Comparison of ENCODE assay signal across 8 mouse cellular contexts in genomic region chr13:112463868-112464625, GRCm38 (mm10). TPM values are rescaled to one million over a fixed set of nuclear protein-coding genes. Genes with fewer than 3 reads are reported as not detected.
DNase-seq lines count a peak whose midpoint lies in the region; ATAC-seq and TF ChIP-seq lines count a peak whose summit lies in the region.

TSS of gene Il6st (plus strand) at chr13:112464070.

- no peaks in the 10 kb centered on the region for H3K9me3 ChIP-seq in ES-E14 (ENCODE audit: control insufficient read depth, insufficient read depth, low read depth, low read length)
- no peaks in the 10 kb centered on the region for H3K9me3 ChIP-seq in forebrain, embryonic 16.5 days (ENCODE audit: control insufficient read depth, low read length)
- no peaks in the 10 kb centered on the region for H3K9me3 ChIP-seq in lung, embryonic 14.5 days (ENCODE audit: low read depth, low read length)

- H3K4me3 ChIP-seq in ES-E14 (ENCODE audit: insufficient read depth in 1 of 2, low read depth in 1 of 2, low read length in 2 of 2, poor library complexity in 1 of 2, severe bottlenecking in 1 of 2), result peak within 1 kb of the TSS; percentile 90 to 99
- peak within 1 kb of the TSS; percentile 87 for H3K4me3 ChIP-seq in forebrain, embryonic 16.5 days (replicated peaks; ENCODE audit: low read length)
- H3K4me3 ChIP-seq in layer of hippocampus, adult 2 months, result peak within 1 kb of the TSS; percentile 91
- peak within 1 kb of the TSS; percentile 87 for H3K4me3 ChIP-seq in lung, embryonic 14.5 days (ENCODE audit: low read depth, low read length)
- peak within 1 kb of the TSS; percentile 70 for H3K4me3 ChIP-seq in olfactory bulb, adult 2 months (ENCODE audit: insufficient read depth, low read depth, low read length)
- peak within 1 kb of the TSS; percentile 60 for H3K4me3 ChIP-seq in thymus, adult 2 months (ENCODE audit: control insufficient read depth, insufficient read depth, low read length)

- peak; percentile 77 for TF ChIP-seq POLR2A in olfactory bulb, adult 2 months (IDR thresholded peaks at IDR 0.05; ENCODE audit: insufficient read depth, low read depth, low read length)
- TF ChIP-seq POLR2A in thymus, adult 2 months (IDR thresholded peaks at IDR 0.05; ENCODE audit: control insufficient read depth, extremely low read depth, insufficient read depth, low read length, poor library complexity), result peak; percentile 69

- in situ Hi-C loops in ES-E14 (cut with MboI; ENCODE audit: low sequenced_read_pairs in 2 of 2, unreplicated experiment in 2 of 2), result no loop called here

- peak within 1 kb of the TSS; percentile 84 for H3K27ac ChIP-seq in ES-E14 (ENCODE audit: insufficient read depth, low read depth, low read length, poor library complexity, severe bottlenecking)
- peak within 1 kb of the TSS; percentile 26 for H3K27ac ChIP-seq in forebrain, embryonic 16.5 days (ENCODE audit: low read length)
- peak within 1 kb of the TSS; percentile 92 for H3K27ac ChIP-seq in layer of hippocampus, adult 2 months
- peak within 1 kb of the TSS; percentile 91 for H3K27ac ChIP-seq in lung, embryonic 14.5 days (ENCODE audit: low read depth)
- peak within 1 kb of the TSS; percentile 71 for H3K27ac ChIP-seq in olfactory bulb, adult 2 months (ENCODE audit: insufficient read depth, low read depth, low read length)
- peak within 1 kb of the TSS; percentile 44; the same call in 1 of the 2 replicates for H3K27ac ChIP-seq in thymus, adult 2 months (ENCODE audit: control insufficient read depth, insufficient read depth, low read length)

- no peak for TF ChIP-seq CTCF in layer of hippocampus, adult 2 months (conservative IDR thresholded peaks at IDR 0.05)
- TF ChIP-seq CTCF in lung, embryonic 14.5 days (IDR thresholded peaks at IDR 0.05; ENCODE audit: low read depth), result no peak
- TF ChIP-seq CTCF in olfactory bulb, adult 2 months (IDR thresholded peaks at IDR 0.05; ENCODE audit: insufficient read depth, low read depth, low read length), result no peak
- TF ChIP-seq CTCF in thymus, adult 2 months (IDR thresholded peaks at IDR 0.05; ENCODE audit: borderline replicate concordance, control insufficient read depth, extremely low read depth, insufficient read depth, low read length, poor library complexity), result no peak

- H3K9ac ChIP-seq in ES-E14 (ENCODE audit: insufficient read depth, low read depth, low read length, poor library complexity, severe bottlenecking), result peak within 1 kb of the TSS; percentile 97
- H3K9ac ChIP-seq in forebrain, embryonic 16.5 days (replicated peaks; ENCODE audit: low read depth, low read length), result peak within 1 kb of the TSS; percentile 66
- peak within 1 kb of the TSS; percentile 90 for H3K9ac ChIP-seq in lung, embryonic 14.5 days

- H3K4me1 ChIP-seq in ES-E14 (ENCODE audit: control insufficient read depth in 2 of 2, insufficient read depth in 2 of 2, low read length in 2 of 2, poor library complexity in 1 of 2), result peaks cover 13 to 18% of the 10 kb centered on the region in 2 experiments
- peaks cover 13% of the 10 kb centered on the region; the same call in 1 of the 2 replicates for H3K4me1 ChIP-seq in forebrain, embryonic 16.5 days (replicated peaks; ENCODE audit: control insufficient read depth, insufficient read depth, low read length)
- H3K4me1 ChIP-seq in lung, embryonic 14.5 days (ENCODE audit: insufficient read depth), result peaks cover 26% of the 10 kb centered on the region
- H3K4me1 ChIP-seq in olfactory bulb, adult 2 months (ENCODE audit: control insufficient read depth, insufficient read depth, low read length), result peaks cover 4% of the 10 kb centered on the region; the same call in 1 of the 2 replicates
- H3K4me1 ChIP-seq in thymus, adult 2 months (replicated peaks; ENCODE audit: control insufficient read depth, insufficient read depth, low read length), result peaks cover 13% of the 10 kb centered on the region

- under 1% methylated on average over 79 of the region's 85 CpGs for WGBS in forebrain, embryonic 16.5 days
- under 1% methylated on average over 78 of the region's 85 CpGs for WGBS in lung, embryonic 14.5 days
- 0% methylated on average over 83 of the region's 85 CpGs for WGBS in olfactory bulb, adult 2 months
- WGBS in thymus, adult 2 months, result under 1% methylated on average over 84 of the region's 85 CpGs

- ATAC-seq in forebrain, embryonic 16.5 days, result peak; percentile 100
- ATAC-seq in lung, embryonic 14.5 days (ENCODE audit: insufficient read depth), result peak; percentile 99

- H3K36me3 ChIP-seq in ES-E14 (ENCODE audit: control insufficient read depth, insufficient read depth, low read length, poor library complexity, severe bottlenecking), result no peaks in the 10 kb centered on the region
- H3K36me3 ChIP-seq in forebrain, embryonic 16.5 days (ENCODE audit: control insufficient read depth, insufficient read depth), result no peaks in the 10 kb centered on the region
- no peaks in the 10 kb centered on the region for H3K36me3 ChIP-seq in lung, embryonic 14.5 days (ENCODE audit: insufficient read depth)
- H3K36me3 ChIP-seq in thymus, adult 2 months (ENCODE audit: control insufficient read depth, insufficient read depth, low read length), result no peaks in the 10 kb centered on the region

- intact Hi-C loops in heart, postnatal 36 days (cut with DNase I), result loop anchor here (2.0 to 5.0 kb wide), 3 partner anchors 23 to 49 kb away; no protein-coding TSS in a partner anchor

- peak within 1 kb of the TSS; percentile 94 for H3K4me2 ChIP-seq in forebrain, embryonic 16.5 days (ENCODE audit: low read length)
- peak within 1 kb of the TSS; percentile 84 for H3K4me2 ChIP-seq in lung, embryonic 14.5 days

- H3K27me3 ChIP-seq in forebrain, embryonic 16.5 days (replicated peaks; ENCODE audit: control insufficient read depth, insufficient read depth, low read length), result no peaks in the 10 kb centered on the region
- H3K27me3 ChIP-seq in lung, embryonic 14.5 days (ENCODE audit: insufficient read depth, low read length), result no peaks in the 10 kb centered on the region
- H3K27me3 ChIP-seq in thymus, adult 2 months (ENCODE audit: control insufficient read depth, insufficient read depth, low read length), result no peaks in the 10 kb centered on the region

- DNase-seq in ES-E14 (ENCODE audit: low read depth, low spot score), result peak; percentile 90
- DNase-seq in cerebellum, adult 11-12 months, result peak; percentile 96
- DNase-seq in heart, postnatal 36 days, result peak; percentile 97
- peak; percentile 95 to 96 for DNase-seq in layer of hippocampus, adult 2 months (ENCODE audit: low spot score in 2 of 2)
- peak; percentile 97 for DNase-seq in lung, embryonic 14.5 days
- peak; percentile 93 for DNase-seq in thymus, adult 2 months

TF ChIP-seq in ES-E14, 5 proteins besides CTCF, POLR2A, EP300 and RAD21:
- TF ChIP-seq MAFK (IDR thresholded peaks at IDR 0.05; ENCODE audit: insufficient read depth, low read depth, low read length) (no peak), HCFC1 (IDR thresholded peaks at IDR 0.05; ENCODE audit: borderline replicate concordance, insufficient read depth, low read length) (no peak), CHD2 (IDR thresholded peaks at IDR 0.05; ENCODE audit: low read depth, low read length) (peak; percentile 52; the same call in 1 of the 2 replicates)

RNA-seq across cellular contexts. Expression of gene Il6st, which starts in this region (rescaled TPM):
- total RNA-seq in ES-E14 (2012; rRNA removed), result 55.2 and 89.2 TPM in 2 replicates
- polyA plus RNA-seq in forebrain, embryonic 16.5 days (2015; fragmentation: Nextera tagmentation; extraction: Ambion mirVana), result 14.7 and 15.0 TPM in 2 replicates
- total RNA-seq in heart, postnatal 36 days (2021), result 100 to 1,000 TPM; 203 to 252 TPM
- total RNA-seq in layer of hippocampus, adult 2 months (2021), result 10 to 100 TPM; 73.0 to 76.5 TPM
- 41.0 and 41.3 TPM in 2 replicates for polyA plus RNA-seq in lung, embryonic 14.5 days (2014; fragmentation: Nextera tagmentation; extraction: Ambion mirVana)
- 95.1 TPM in 1 of 2 replicates, not detected in the other for polyA plus RNA-seq in olfactory bulb, adult 2 months (2012; ENCODE audit: insufficient read depth, insufficient read length, low replicate concordance, missing spikeins)
- 38.1 and 45.8 TPM in 2 replicates for polyA plus RNA-seq in thymus, adult 2 months (2012; rRNA removed)

Comparison
In these comparisons a context has a peak if more than half of its experiments do, and no peak if none do; other contexts are left out.
1. Peak in every context shown above with its lines: DNase-seq, ATAC-seq, H3K4me3 ChIP-seq and H3K27ac ChIP-seq.
2. H3K27ac ChIP-seq: peak in every context shown above with its lines; median percentile 92 in layer of hippocampus, adult 2 months; 91 in lung, embryonic 14.5 days; 84 in ES-E14; 71 in olfactory bulb, adult 2 months; 44 in thymus, adult 2 months; 26 in forebrain, embryonic 16.5 days.